Mouse (Mus musculus): ENCODE data around the gene Lman1l.
A peak's percentile ranks its signal among the peaks of the same experiment; 100 is the strongest.

DNA sequence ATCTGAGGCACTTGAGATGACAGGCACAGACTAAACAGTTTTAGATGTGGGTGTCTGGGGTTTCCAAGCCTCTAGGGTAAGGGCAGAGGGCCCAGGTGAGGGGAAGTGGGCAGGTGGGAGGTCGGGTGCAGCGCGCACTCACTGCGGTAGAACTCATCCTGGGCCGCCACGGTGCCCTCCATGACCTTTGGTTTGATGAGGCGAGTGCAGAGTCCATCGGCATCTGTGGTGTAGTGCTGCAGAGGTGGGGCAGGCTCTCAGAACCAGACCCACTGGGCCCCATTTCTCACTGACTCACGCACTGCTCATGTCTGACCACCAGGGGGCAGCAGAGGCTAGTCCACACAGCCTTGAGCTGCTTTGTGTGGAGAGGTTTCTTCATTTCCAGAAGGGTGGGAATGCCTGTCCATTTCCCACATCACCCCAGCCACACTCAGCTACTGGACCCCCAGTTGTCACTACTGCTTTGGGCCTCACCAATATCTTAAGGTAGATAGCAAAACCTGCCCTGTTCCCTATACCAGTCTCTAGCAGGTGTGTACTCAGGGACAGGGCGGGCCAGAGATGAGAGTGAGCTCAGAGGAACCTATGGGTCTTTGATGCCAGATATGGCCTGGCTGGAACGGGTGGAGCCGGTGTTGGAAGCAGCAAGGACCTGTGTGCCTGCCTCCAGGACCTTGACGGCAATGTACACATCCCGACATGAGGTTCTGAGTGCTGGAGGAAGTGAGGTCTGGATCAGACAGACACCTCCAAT, 8.7 kb upstream of the Lman1l start:
- TF ChIP-seq CTCF (IDR thresholded peaks at IDR 0.05; ENCODE audit: borderline replicate concordance, insufficient read depth, low read length) (peak; percentile 94), POLR2A (IDR thresholded peaks at IDR 0.05; ENCODE audit: low read depth, low read length) (no peak)
